ENCODE assay signal across 10 mouse cellular contexts in genomic region chr6:147771411-147771810, GRCm38 (mm10).
A peak's percentile ranks its signal among the peaks of the same experiment; 100 is the strongest.
DNase-seq lines count a peak whose midpoint lies in the region; ATAC-seq and TF ChIP-seq lines count a peak whose summit lies in the region.
"Had no signal": no experiment of that assay in that cellular context is flagged by ENCODE, and none has a peak within 500 bp of the region (broad histone marks: within the 10 kb centered on the region; RNA-seq: fewer than 3 reads in every experiment).

No protein-coding gene starts in this region.

- peak; percentile 24 for DNase-seq in adrenal gland, adult 2 months
- DNase-seq in adrenal gland, postnatal 4 days (ENCODE audit: low spot score in 2 of 2): no peak
- peak; percentile 37 to 41 for DNase-seq in heart, adult 2 months
- no peak for DNase-seq in heart, adult 8-10 months (ENCODE audit: low spot score)
- DNase-seq in midbrain, postnatal 0 days (ENCODE audit: low spot score): peak; percentile 25
- peak; percentile 17 to 32 for DNase-seq in heart, postnatal 14 days
- no peak for DNase-seq in retina, embryonic 14.5 days (ENCODE audit: low spot score)
- DNase-seq: kidney, adult 18-20 months had no signal

- H3K9me3 ChIP-seq in midbrain, postnatal 0 days (ENCODE audit: low read length): no peaks in the 10 kb centered on the region
- no peaks in the 10 kb centered on the region for H3K9me3 ChIP-seq in midbrain, embryonic 13.5 days
- H3K9me3 ChIP-seq: midbrain, embryonic 12.5 days had no signal

- TF ChIP-seq POLR2A in heart, adult 2 months (IDR thresholded peaks at IDR 0.05; ENCODE audit: insufficient read depth, low read depth, low read length): no peak

- H3K27me3 ChIP-seq in heart, adult 2 months (ENCODE audit: control insufficient read depth, insufficient read depth, low read length): no peaks in the 10 kb centered on the region
- H3K27me3 ChIP-seq in midbrain, postnatal 0 days (ENCODE audit: insufficient read depth, low read length): no peaks in the 10 kb centered on the region
- H3K27me3 ChIP-seq in midbrain, embryonic 13.5 days: no peaks in the 10 kb centered on the region
- H3K27me3 ChIP-seq: midbrain, embryonic 12.5 days had no signal

- H3K36me3 ChIP-seq in heart, adult 2 months (ENCODE audit: control insufficient read depth, insufficient read depth, low read length): no peaks in the 10 kb centered on the region
- no peaks in the 10 kb centered on the region for H3K36me3 ChIP-seq in midbrain, postnatal 0 days (ENCODE audit: insufficient read depth, low read length)
- no peaks in the 10 kb centered on the region for H3K36me3 ChIP-seq in midbrain, embryonic 13.5 days
- H3K36me3 ChIP-seq: midbrain, embryonic 12.5 days had no signal

- intact Hi-C loops in heart, adult 2 months (cut with DNase I): no loop called here
- intact Hi-C loops in heart, postnatal 14 days (cut with DNase I): no loop called here

- TF ChIP-seq CTCF in heart, adult 2 months (IDR thresholded peaks at IDR 0.05): no peak
- TF ChIP-seq CTCF in midbrain, postnatal 0 days (IDR thresholded peaks at IDR 0.05): no peak

- no peaks in the 10 kb centered on the region for H3K4me1 ChIP-seq in heart, adult 2 months (ENCODE audit: control insufficient read depth, insufficient read depth, low read length)
- no peaks in the 10 kb centered on the region for H3K4me1 ChIP-seq in midbrain, postnatal 0 days (ENCODE audit: insufficient read depth, low read length)
- no peaks in the 10 kb centered on the region for H3K4me1 ChIP-seq in midbrain, embryonic 13.5 days (replicated peaks)
- H3K4me1 ChIP-seq: midbrain, embryonic 12.5 days had no signal

- no peak overlapping the region for H3K9ac ChIP-seq in heart, adult 2 months (ENCODE audit: low read depth, low read length)
- H3K9ac ChIP-seq in midbrain, postnatal 0 days (replicated peaks; ENCODE audit: low read length, poor library complexity, severe bottlenecking): no peak overlapping the region
- no peak overlapping the region for H3K9ac ChIP-seq in midbrain, embryonic 13.5 days (replicated peaks)
- H3K9ac ChIP-seq: midbrain, embryonic 12.5 days had no signal

- no peak for TF ChIP-seq EP300 in heart, adult 2 months (IDR thresholded peaks at IDR 0.05; ENCODE audit: insufficient read depth, low read depth, low read length)

- H3K79me2 ChIP-seq in heart, adult 2 months (replicated peaks; ENCODE audit: control insufficient read depth, insufficient read depth, low read length): no peaks in the 10 kb centered on the region

- ATAC-seq in midbrain, postnatal 0 days (ENCODE audit: low FRiP score): no peak
- ATAC-seq in midbrain, embryonic 13.5 days: no peak

- H3K27ac ChIP-seq in heart, adult 2 months: no peak overlapping the region
- no peak overlapping the region for H3K27ac ChIP-seq in midbrain, postnatal 0 days (ENCODE audit: low read depth, low read length)
- H3K27ac ChIP-seq in midbrain, embryonic 13.5 days: no peak overlapping the region
- H3K27ac ChIP-seq: midbrain, embryonic 12.5 days had no signal

- 17% methylated on average over 4 of the region's 4 CpGs for WGBS in heart, adult 2 months
- 35% methylated on average over 4 of the region's 4 CpGs for WGBS in midbrain, postnatal 0 days
- 44% methylated on average over 4 of the region's 4 CpGs for WGBS in midbrain, embryonic 13.5 days

- no peak overlapping the region for H3K4me3 ChIP-seq in heart, adult 2 months
- no peak overlapping the region for H3K4me3 ChIP-seq in midbrain, postnatal 0 days (ENCODE audit: low read depth, low read length)
- H3K4me3 ChIP-seq in midbrain, embryonic 13.5 days (replicated peaks): no peak overlapping the region
- H3K4me3 ChIP-seq: midbrain, embryonic 12.5 days had no signal

- H3K4me2 ChIP-seq in midbrain, postnatal 0 days (ENCODE audit: low read depth, low read length, poor library complexity, severe bottlenecking): no peak overlapping the region
- no peak overlapping the region for H3K4me2 ChIP-seq in midbrain, embryonic 13.5 days (replicated peaks)
- H3K4me2 ChIP-seq: midbrain, embryonic 12.5 days had no signal

Comparison
In these comparisons a context has a peak if more than half of its experiments do, and no peak if none do; other contexts are left out.
1. DNase-seq: peak in adrenal gland, adult 2 months (single experiment), heart, adult 2 months (2 of 2), midbrain, postnatal 0 days (single experiment) and heart, postnatal 14 days (2 of 2); none in adrenal gland, postnatal 4 days (0 of 2), heart, adult 8-10 months (single experiment) and retina, embryonic 14.5 days (single experiment).